Mouse (Mus musculus) lung, adult 2 months (tissue): Measurements from ENCODE around the gene Yif1b.

Experiments used
- CTCF ChIP-seq: fragments of 200-500 bp; IDR thresholded peaks from 2 replicates; pipeline ENCODE4 v1.5.1; 2011; ENCODE audit warnings: mild to moderate bottlenecking, low read length, control low read depth; ENCODE audit not compliant: insufficient read depth
- POLR2A ChIP-seq: fragments of 200-500 bp; IDR thresholded peaks from 2 replicates; pipeline ENCODE4 v1.6.1; 2011; ENCODE audit warnings: low read depth, mild to moderate bottlenecking, control low read depth, low read length, borderline replicate concordance; ENCODE audit errors: extremely low read depth

GRCm38 (mm10) chr7:29257368-29257767 is 19.2 kb downstream of the Yif1b start:
- TF ChIP-seq POLR2A (no peak), CTCF (no peak)
